In genomic region chr9:14173631-14174323, GRCm38 (mm10) we compare ENCODE assay signal across 8 mouse cellular contexts.
DNase-seq lines count a peak whose midpoint lies in the region; ATAC-seq and TF ChIP-seq lines count a peak whose summit lies in the region.

No protein-coding gene starts in this region.

- peaks cover 24% of the 10 kb centered on the region for H3K4me1 ChIP-seq in forebrain, embryonic 14.5 days (ENCODE audit: control insufficient read depth, insufficient read depth, low read length)
- peaks cover 23% of the 10 kb centered on the region for H3K4me1 ChIP-seq in heart, postnatal 0 days (ENCODE audit: control insufficient read depth, insufficient read depth)
- H3K4me1 ChIP-seq in lung, embryonic 14.5 days (ENCODE audit: insufficient read depth) = peaks cover 34% of the 10 kb centered on the region

- H3K27ac ChIP-seq in forebrain, embryonic 14.5 days (ENCODE audit: low read depth, low read length) = peak overlapping the region; percentile 39; the same call in 1 of the 2 replicates
- H3K27ac ChIP-seq in heart, postnatal 0 days (ENCODE audit: low read depth) = peak overlapping the region; percentile 68
- H3K27ac ChIP-seq in lung, embryonic 14.5 days (ENCODE audit: low read depth) = peak overlapping the region; percentile 87

- H3K4me2 ChIP-seq in forebrain, embryonic 14.5 days (ENCODE audit: low read length) = peak overlapping the region; percentile 27
- peak overlapping the region; percentile 26; the same call in 1 of the 2 replicates for H3K4me2 ChIP-seq in heart, postnatal 0 days (ENCODE audit: low read depth, low read length)
- peak overlapping the region; percentile 40 for H3K4me2 ChIP-seq in lung, embryonic 14.5 days

- no peaks in the 10 kb centered on the region for H3K36me3 ChIP-seq in forebrain, embryonic 14.5 days (ENCODE audit: control insufficient read depth, insufficient read depth, low read length)
- no peaks in the 10 kb centered on the region for H3K36me3 ChIP-seq in heart, postnatal 0 days (replicated peaks; ENCODE audit: control insufficient read depth, insufficient read depth, low read length)
- no peaks in the 10 kb centered on the region for H3K36me3 ChIP-seq in lung, embryonic 14.5 days (ENCODE audit: insufficient read depth)

- no peak for TF ChIP-seq EP300 in heart, postnatal 0 days (IDR thresholded peaks at IDR 0.05; ENCODE audit: low read depth)

- peak overlapping the region; percentile 17; the same call in 1 of the 2 replicates for H3K9ac ChIP-seq in forebrain, embryonic 14.5 days (ENCODE audit: low read length)
- no peak overlapping the region for H3K9ac ChIP-seq in heart, postnatal 0 days (replicated peaks; ENCODE audit: low read depth, low read length)
- no peak overlapping the region; the same call in 1 of the 2 replicates for H3K9ac ChIP-seq in lung, embryonic 14.5 days

- H3K4me3 ChIP-seq in forebrain, embryonic 14.5 days (ENCODE audit: low read depth, low read length) = no peak overlapping the region
- no peak overlapping the region for H3K4me3 ChIP-seq in heart, postnatal 0 days (ENCODE audit: low read depth, low read length)
- no peak overlapping the region for H3K4me3 ChIP-seq in lung, embryonic 14.5 days (ENCODE audit: low read depth, low read length)

- H3K9me3 ChIP-seq in forebrain, embryonic 14.5 days (replicated peaks; ENCODE audit: control insufficient read depth, low read length) = no peaks in the 10 kb centered on the region
- no peaks in the 10 kb centered on the region for H3K9me3 ChIP-seq in heart, postnatal 0 days (replicated peaks; ENCODE audit: control insufficient read depth, low read length)
- no peaks in the 10 kb centered on the region for H3K9me3 ChIP-seq in lung, embryonic 14.5 days (ENCODE audit: low read depth, low read length)

- DNase-seq in ES-CJ7 (ENCODE audit: low read depth, low spot score) = peak; percentile 97
- DNase-seq in brain, embryonic 18.5 days (ENCODE audit: low read depth, low spot score) = peak; percentile 55
- peak; percentile 82 for DNase-seq in forebrain, embryonic 14.5 days (ENCODE audit: low spot score)
- peak; percentile 68 for DNase-seq in heart, postnatal 0 days (ENCODE audit: low spot score)
- DNase-seq in kidney, postnatal 10 days = peak; percentile 81
- peak; percentile 93 for DNase-seq in lung, embryonic 14.5 days
- peak; percentile 51 for DNase-seq in right cerebral cortex, adult 18-20 months
- DNase-seq in thymus, adult 18-20 months = no peak

- no peak for TF ChIP-seq CTCF in heart, postnatal 0 days (IDR thresholded peaks at IDR 0.05; ENCODE audit: low read depth)
- TF ChIP-seq CTCF in lung, embryonic 14.5 days (IDR thresholded peaks at IDR 0.05; ENCODE audit: low read depth) = no peak

- H3K27me3 ChIP-seq in forebrain, embryonic 14.5 days (replicated peaks; ENCODE audit: control insufficient read depth, insufficient read depth, low read length) = no peaks in the 10 kb centered on the region
- no peaks in the 10 kb centered on the region for H3K27me3 ChIP-seq in heart, postnatal 0 days (ENCODE audit: control insufficient read depth, insufficient read depth, low read length)
- no peaks in the 10 kb centered on the region for H3K27me3 ChIP-seq in lung, embryonic 14.5 days (ENCODE audit: insufficient read depth, low read length)

- peak; percentile 87 for ATAC-seq in forebrain, embryonic 14.5 days
- peak; percentile 91 for ATAC-seq in heart, postnatal 0 days (ENCODE audit: insufficient read depth, low read depth)
- peak; percentile 93 for ATAC-seq in lung, embryonic 14.5 days (ENCODE audit: insufficient read depth)

- 10% methylated on average over 11 of the region's 11 CpGs for WGBS in forebrain, embryonic 14.5 days
- WGBS in heart, postnatal 0 days = 20% methylated on average over 11 of the region's 11 CpGs
- WGBS in lung, embryonic 14.5 days = 16% methylated on average over 11 of the region's 11 CpGs

Comparison
In these comparisons a context has a peak if more than half of its experiments do, and no peak if none do; other contexts are left out.
1. DNase-seq: peak in ES-CJ7 (single experiment), brain, embryonic 18.5 days (single experiment), forebrain, embryonic 14.5 days (single experiment), heart, postnatal 0 days (single experiment), kidney, postnatal 10 days (single experiment), lung, embryonic 14.5 days (single experiment) and right cerebral cortex, adult 18-20 months (single experiment); none in thymus, adult 18-20 months (0 of 2).
2. Peak in every context shown above with its lines, with median percentiles within 50 percentile points of each other: ATAC-seq, H3K27ac ChIP-seq and H3K4me2 ChIP-seq.